Mouse (Mus musculus) stomach, postnatal 0 days (tissue): ENCODE measurements around the gene Tnfrsf25.

ENCODE experiments used
- CTCF ChIP-seq: IDR thresholded peaks from 2 replicates; pipeline ENCODE4 v1.5.1; 2016; ENCODE audit warnings: antibody characterized with exemption, low read depth, mild to moderate bottlenecking, moderate library complexity
- EP300 ChIP-seq: optimal IDR thresholded peaks from 2 replicates; pipeline ENCODE3; 2016; ENCODE audit warnings: antibody characterized with exemption

DNA sequence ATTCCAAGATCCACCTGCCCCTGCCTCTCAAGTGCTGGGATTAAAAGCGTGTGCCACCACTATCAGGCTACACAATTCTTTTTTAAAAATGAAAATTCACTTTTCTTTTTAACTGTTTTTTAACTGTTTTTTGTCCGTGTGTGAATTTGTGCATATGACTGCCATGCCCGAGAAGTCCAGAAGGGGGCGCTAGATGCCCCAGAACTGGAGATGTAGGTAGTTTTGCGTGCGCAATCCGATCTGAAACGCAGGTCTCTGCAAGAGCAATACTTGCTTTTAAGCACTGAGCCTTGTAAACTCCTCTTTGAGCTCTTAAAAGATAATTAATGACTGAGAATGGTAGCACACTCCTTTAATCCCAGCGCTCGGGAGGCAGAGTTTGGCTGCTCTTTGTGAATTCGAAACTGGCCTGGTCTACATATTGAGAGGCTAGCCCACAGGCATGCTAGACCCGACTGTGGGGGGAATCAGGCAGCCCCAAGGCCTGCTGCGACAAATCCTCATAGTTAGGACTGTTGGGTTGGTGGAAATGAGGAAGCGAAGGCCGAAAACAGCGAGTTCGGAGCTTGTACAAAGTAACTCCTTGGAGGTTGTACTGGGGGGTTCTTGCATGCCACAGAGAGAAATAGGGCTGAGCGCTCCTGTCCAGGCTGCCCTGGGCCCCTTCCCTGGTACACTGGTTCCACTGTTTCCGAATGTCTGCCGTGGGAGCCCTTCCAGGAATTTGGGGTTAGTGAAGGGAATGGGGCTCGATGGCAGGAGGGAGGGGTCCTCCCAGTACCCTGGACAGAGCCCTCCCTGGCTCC lies 42.2 kb downstream of the Tnfrsf25 start:
- TF ChIP-seq EP300: no peak
- TF ChIP-seq CTCF: peak; percentile 79
